Mouse (Mus musculus): ENCODE measurements around the gene Rinl. TPM values are rescaled to one million over a fixed set of nuclear protein-coding genes. Genes with fewer than 3 reads are reported as not detected.
A peak's percentile ranks its signal among the peaks of the same experiment; 100 is the strongest.

Rinl gene
- total RNA-seq, 2 experiments from 2014 or later = 2.7 to 3.1 TPM

DNA sequence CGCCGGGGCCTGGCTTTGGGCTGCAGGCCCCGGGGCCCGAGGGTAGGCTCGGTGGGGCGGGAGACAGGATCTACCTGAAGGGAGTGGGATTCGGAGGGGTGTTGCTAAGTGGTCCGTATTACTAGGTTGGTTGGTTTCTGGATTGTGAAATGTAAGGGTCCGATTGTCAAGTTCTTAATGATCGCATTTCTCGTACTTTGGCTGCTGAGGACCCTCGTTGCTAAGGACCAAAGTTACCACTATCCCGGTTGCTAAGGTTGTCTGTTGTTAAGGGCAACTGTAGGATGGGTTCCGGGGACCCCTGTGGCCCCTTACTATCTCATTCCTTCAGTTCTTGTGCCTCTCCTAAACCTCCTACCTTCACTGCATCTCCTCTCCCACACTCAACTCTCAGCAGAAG, 21.9 kb upstream of the Rinl start:
- no peak for DNase-seq (ENCODE audit: extremely low spot score in 1 of 2, low spot score in 2 of 2)
- no peak for TF ChIP-seq CTCF (IDR thresholded peaks at IDR 0.05)
- intact Hi-C loops (cut with DNase I) = no loop called here
- Histone ChIP-seq H3K4me3 (peak overlapping the region; percentile 75), H3K27ac (peak overlapping the region; percentile 83)

DNA sequence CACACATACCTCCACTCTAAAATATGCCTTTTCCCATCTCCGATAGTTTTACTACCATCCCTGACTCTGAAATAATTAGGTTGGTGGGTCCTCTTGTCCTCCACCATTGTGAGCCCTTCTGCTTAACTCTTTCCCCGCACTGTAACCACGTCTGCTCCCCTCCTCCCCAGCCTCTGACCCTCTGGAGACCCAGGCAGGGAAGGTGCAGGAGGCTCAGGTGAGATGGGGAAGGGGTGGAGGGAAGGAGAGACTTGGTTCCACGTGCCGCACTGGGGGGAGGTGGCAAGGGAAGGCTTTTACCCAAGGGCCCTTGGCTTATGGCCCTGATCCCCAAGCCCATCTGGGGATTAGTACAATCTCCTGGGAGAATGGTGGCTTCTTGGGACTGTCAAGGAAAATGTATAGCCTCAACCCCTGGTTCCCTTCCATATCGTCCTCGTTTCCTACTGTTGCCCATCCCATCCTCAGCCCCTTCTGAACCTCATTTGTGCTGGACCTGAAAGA, 21.3 kb upstream of the Rinl start, which contains the start of gene Nfkbib:
Gene Nfkbib, minus strand, starts transcription at position 51 of the 504 bp plus-strand sequence.
- TF ChIP-seq CTCF (IDR thresholded peaks at IDR 0.05) = no peak
- intact Hi-C loops (cut with DNase I) = no loop called here
- DNase-seq (ENCODE audit: extremely low spot score in 1 of 2, low spot score in 2 of 2) = no peak
- Histone ChIP-seq H3K4me3 (peak within 1 kb of the TSS; percentile 75), H3K27ac (peak within 1 kb of the TSS; percentile 94)

DNA sequence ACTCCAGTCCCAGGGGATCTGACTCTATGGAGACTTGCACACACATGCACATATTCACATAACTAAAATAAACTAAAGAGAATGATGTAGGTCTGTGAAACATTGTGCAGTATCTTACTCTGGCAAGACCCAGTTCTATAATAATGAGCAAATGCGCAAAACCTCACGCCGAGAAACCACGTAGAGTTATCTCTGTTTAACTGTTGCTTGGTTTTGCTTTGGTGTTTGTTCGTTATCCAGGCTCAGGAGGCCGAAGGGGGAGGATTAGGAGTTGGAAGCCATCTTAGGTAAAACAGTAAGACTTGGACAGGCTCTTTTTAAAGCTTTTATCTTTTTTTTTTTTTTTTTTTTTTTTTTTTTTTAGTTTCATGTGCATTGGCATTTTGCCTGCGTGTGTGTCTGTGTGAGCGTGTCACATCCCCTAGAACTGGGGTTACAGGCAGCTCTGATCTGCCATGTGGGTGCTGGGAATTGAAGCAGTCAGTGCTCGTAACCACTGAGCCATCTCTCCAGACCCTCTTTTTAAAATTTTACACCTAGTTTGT, 19.3 kb upstream of the Rinl start:
- Histone ChIP-seq H3K4me3 (no peak overlapping the region), H3K27ac (no peak overlapping the region)
- no peak for TF ChIP-seq CTCF (IDR thresholded peaks at IDR 0.05)
- intact Hi-C loops (cut with DNase I) = no loop called here
- DNase-seq (ENCODE audit: extremely low spot score in 1 of 2, low spot score in 2 of 2) = no peak

DNA sequence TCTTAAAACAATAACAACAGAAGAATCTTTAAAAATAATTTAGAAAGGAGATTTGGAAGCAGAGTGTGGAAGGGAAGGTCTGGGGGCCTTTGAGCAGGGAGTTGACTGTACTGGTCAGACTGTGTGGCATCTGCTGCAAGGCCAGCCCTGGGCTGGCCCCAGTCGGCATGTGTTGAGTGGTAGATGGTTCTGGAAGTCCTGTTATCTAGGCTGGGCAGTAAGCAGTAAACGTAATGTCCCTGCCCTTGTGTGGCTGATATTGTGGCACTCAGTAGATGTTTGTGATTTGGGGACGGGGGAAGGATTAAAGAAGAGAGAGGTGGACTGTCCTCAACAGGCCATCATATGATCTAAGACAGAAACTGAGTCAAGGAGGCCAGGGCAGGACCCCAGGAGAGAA, 18.5 kb upstream of the Rinl start:
- DNase-seq (ENCODE audit: extremely low spot score in 1 of 2, low spot score in 2 of 2) = no peak
- Histone ChIP-seq H3K27ac (no peak overlapping the region), H3K4me3 (no peak overlapping the region)
- TF ChIP-seq CTCF (IDR thresholded peaks at IDR 0.05) = no peak
- intact Hi-C loops (cut with DNase I) = no loop called here

DNA sequence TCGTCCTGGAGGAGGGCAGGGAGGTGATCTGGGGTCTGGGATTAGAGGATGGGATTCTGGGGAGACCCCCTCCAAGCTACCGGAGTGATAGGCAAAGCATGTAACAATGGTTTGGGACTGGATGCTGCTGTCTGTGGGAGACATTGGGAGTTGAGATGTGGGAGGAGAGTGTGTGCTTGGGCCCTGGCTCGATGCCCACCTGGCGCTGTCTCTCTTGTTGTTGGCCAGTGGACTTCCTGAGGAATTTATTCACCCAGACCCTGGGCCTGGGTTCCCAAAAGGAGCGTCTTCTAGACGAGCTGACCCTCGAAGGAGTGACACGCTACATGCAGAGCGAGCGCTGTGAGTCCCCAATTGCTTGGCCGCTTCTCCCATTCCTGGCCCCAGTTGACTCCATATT, 16.9 kb upstream of the Rinl start:
- TF ChIP-seq CTCF (IDR thresholded peaks at IDR 0.05) = no peak
- H3K27ac ChIP-seq = no peak overlapping the region
- no peak for DNase-seq (ENCODE audit: extremely low spot score in 1 of 2, low spot score in 2 of 2)
- H3K4me3 ChIP-seq = no peak overlapping the region
- intact Hi-C loops (cut with DNase I) = no loop called here

DNA sequence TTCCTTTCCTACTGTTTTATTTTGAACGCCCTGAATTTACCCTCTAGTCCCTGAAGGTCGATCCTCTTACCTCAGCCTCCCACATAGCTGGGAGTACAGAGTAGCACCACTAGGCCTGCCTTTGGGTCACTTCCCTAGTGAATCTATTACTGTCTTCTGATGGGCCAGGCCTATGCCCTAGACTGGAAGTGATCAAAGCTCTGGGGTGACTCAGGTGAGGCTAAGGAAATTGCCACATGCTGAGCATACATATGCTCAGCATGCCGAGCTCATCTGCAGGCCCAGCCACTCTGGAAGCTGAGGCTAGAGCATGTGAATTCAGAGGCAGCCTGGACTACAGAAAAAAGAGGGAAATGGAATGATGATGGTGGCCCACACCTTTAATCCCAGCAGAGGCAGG, 15.6 kb upstream of the Rinl start:
- Histone ChIP-seq H3K4me3 (no peak overlapping the region), H3K27ac (no peak overlapping the region)
- intact Hi-C loops (cut with DNase I) = no loop called here
- TF ChIP-seq CTCF (IDR thresholded peaks at IDR 0.05) = no peak
- DNase-seq (ENCODE audit: extremely low spot score in 1 of 2, low spot score in 2 of 2) = no peak

DNA sequence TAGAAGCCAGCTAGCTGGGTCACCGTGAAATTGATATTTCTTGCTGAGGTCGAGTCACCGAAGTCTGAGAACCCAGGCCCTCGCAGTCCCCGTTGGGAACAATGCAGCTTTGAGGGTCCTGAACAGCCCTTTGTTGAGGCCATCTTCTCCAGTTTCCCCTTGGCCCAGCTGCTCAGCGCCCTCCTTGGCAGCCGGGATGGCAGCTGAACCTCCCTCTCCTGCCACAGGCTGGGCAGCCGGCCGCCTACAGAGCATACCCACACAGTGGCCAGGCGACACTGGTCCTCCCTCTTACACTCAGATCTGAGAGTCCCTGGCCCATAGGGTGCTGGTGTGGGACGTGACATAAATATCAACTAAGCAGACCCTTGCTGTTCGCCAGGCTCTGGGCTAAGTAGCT, 14.6 kb upstream of the Rinl start:
- intact Hi-C loops (cut with DNase I) = no loop called here
- Histone ChIP-seq H3K27ac (no peak overlapping the region), H3K4me3 (no peak overlapping the region)
- no peak for TF ChIP-seq CTCF (IDR thresholded peaks at IDR 0.05)
- DNase-seq (ENCODE audit: extremely low spot score in 1 of 2, low spot score in 2 of 2) = no peak

DNA sequence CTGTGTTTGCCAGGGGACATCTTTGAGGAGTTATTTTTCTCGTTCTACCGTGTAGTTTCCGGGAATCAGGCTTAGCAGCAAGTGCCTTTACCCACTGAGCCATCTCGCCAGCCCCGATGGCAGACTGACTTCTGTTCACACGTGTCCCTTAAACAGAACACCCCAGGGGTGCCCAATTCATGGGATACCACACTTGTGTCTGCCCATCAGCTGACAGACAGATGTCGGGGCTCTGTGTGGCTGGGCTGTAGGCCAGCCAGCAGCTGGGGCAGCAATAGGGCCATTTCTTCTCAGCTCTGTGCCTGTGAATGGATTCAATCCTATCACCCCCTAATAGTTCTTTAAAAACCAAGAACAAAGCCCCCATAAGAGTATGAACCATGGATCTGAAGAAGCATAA, 13.6 kb upstream of the Rinl start:
- no peak for DNase-seq (ENCODE audit: extremely low spot score in 1 of 2, low spot score in 2 of 2)
- intact Hi-C loops (cut with DNase I) = loop anchor here (5.0 kb wide), 1 partner anchor 262 kb away; no protein-coding TSS in a partner anchor
- Histone ChIP-seq H3K4me3 (no peak overlapping the region), H3K27ac (no peak overlapping the region)
- no peak for TF ChIP-seq CTCF (IDR thresholded peaks at IDR 0.05)

DNA sequence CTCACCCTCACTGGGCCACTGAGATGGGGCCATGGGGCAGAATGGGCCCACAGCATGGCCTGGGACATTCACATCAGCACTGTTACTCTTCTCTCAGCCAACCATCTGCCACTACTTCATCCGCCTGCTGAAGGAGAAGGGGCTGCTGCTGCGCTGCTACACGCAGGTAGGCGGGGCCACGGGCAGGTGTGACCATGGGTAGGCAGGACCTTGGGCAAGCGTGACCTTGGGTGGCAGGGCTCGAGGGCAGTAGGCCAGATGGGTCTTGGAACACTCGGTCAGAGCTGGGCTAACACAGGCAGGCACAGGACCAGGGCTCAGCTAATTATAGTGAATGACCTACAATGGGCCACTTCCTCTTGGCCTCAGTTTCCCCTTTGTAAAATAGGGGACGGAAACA, 9.9 kb upstream of the Rinl start:
- H3K4me3 ChIP-seq = no peak overlapping the region
- no peak for TF ChIP-seq CTCF (IDR thresholded peaks at IDR 0.05)
- intact Hi-C loops (cut with DNase I) = loop anchor here (5.0 kb wide), 1 partner anchor 258 kb away; no protein-coding TSS in a partner anchor
- no peak for DNase-seq (ENCODE audit: extremely low spot score in 1 of 2, low spot score in 2 of 2)
- no peak overlapping the region for H3K27ac ChIP-seq

DNA sequence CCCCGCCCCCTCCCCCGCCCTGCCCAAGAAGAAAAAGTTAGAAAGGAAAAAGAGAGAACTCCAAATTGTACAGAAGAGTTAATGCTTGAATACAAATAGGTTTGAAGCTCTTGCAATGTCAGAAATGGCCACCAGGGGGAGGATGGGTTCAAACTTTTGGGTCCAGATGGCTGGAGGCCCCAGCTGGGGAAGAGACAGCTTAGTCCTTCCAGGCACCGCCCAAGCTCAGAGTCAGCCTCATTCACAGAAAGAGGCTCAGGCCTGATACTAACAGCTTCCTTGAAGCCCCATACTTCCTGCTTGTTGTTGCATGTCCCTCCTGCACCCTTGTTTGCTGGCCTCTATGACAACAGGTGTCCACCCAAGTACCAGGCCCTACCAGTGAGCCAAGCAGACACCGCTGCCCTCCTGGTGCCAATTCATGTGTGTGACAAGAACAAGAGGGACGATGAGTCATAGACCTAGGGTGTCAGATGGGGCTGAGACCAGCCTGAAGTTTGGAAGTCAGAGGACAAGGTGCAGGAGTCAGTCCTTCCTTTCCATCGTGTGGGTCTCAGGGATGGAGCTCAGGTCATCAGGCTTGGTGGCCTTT, 8.6 kb upstream of the Rinl start:
- Histone ChIP-seq H3K27ac (peak overlapping the region; percentile 69), H3K4me3 (no peak overlapping the region)
- peak; percentile 78 for TF ChIP-seq CTCF (IDR thresholded peaks at IDR 0.05)
- intact Hi-C loops (cut with DNase I) = loop anchor here (1.0 kb wide), 1 partner anchor 87 kb away; no protein-coding TSS in a partner anchor
- DNase-seq (ENCODE audit: extremely low spot score in 1 of 2, low spot score in 2 of 2) = peak; percentile 81 to 90

DNA sequence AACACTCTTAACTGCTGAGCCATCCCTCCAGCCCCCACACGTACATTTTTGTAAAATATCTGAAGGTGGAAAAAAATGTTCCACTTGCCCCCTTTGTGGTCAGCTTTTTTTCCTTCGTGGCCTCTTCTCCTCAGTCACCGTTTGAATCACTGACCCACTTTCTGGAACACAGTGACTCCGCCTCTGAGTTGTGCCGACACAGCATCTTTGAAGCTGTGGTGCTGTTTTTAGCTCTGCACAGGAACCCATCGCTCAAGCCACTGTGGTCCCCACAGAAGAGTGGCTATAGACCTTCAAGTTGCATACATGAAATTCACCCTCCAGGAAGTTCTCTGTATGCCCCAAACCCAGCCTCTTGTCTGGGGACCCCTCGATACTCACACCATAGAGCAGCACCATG, 7.9 kb upstream of the Rinl start:
- DNase-seq (ENCODE audit: extremely low spot score in 1 of 2, low spot score in 2 of 2) = no peak
- no peak for TF ChIP-seq CTCF (IDR thresholded peaks at IDR 0.05)
- Histone ChIP-seq H3K27ac (peak overlapping the region; percentile 69), H3K4me3 (no peak overlapping the region)
- intact Hi-C loops (cut with DNase I) = loop anchor here (1.0 kb wide), 1 partner anchor 86 kb away; no protein-coding TSS in a partner anchor

DNA sequence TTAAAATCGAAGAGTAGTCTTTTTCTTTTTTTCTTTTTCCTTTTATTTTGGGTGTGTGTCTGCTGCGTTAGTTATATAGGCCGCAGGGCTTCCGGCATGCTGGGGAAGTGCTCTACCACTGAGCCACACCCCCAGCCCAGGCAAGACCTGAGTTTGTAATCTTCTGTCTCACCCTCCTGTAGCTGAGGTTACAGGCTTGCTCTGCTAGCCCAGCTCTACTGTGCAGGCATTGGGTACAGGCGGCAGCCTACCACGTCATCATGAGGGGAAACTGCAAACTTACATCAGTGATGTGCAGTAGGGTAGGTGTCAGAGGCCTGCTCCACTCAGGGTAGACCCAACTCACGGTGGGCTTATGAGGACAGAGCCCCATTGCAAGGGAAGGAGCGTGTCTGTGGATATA, 7.5 kb upstream of the Rinl start:
- no peak for DNase-seq (ENCODE audit: extremely low spot score in 1 of 2, low spot score in 2 of 2)
- intact Hi-C loops (cut with DNase I) = no loop called here
- no peak for TF ChIP-seq CTCF (IDR thresholded peaks at IDR 0.05)
- no peak overlapping the region for H3K4me3 ChIP-seq
- H3K27ac ChIP-seq = peak overlapping the region; percentile 69

DNA sequence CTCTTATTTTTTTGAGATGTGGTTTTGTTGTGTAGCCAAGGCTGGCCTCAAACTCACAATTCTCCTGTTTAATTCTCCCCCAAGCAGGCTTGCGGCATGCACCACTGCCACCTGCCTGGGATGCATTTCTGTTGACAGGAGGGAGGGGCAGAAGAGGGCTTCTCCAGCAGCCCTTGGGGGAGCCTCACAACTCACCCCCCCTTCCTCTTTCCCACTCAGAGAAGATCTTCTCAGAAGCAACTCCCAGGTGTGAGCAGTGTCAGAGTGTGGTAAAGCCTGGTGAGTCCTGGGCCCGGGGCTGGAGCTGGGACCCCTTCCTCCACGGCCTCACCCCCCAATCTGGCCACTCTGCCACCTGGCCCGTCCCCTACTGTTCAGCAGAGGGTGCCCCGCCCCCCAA, 3.6 kb upstream of the Rinl start:
- DNase-seq (ENCODE audit: extremely low spot score in 1 of 2, low spot score in 2 of 2) = no peak
- intact Hi-C loops (cut with DNase I) = no loop called here
- no peak for TF ChIP-seq CTCF (IDR thresholded peaks at IDR 0.05)
- H3K27ac ChIP-seq = no peak overlapping the region
- no peak overlapping the region for H3K4me3 ChIP-seq
